Mouse (Mus musculus): Measurements from ENCODE around the gene Exosc8. TPM values are rescaled to one million over a fixed set of nuclear protein-coding genes. Genes with fewer than 3 reads are reported as not detected.
A peak's percentile ranks its signal among the peaks of the same experiment; 100 is the strongest.
"Not testable (repeated sequence)": the region's sequence is repeated elsewhere in the genome, so short reads cannot be mapped to it uniquely, and the experiment has no call there.

The Exosc8 gene
- total RNA-seq, 2 experiments from 2014 or later, result 14.1 to 68.0 TPM

DNA sequence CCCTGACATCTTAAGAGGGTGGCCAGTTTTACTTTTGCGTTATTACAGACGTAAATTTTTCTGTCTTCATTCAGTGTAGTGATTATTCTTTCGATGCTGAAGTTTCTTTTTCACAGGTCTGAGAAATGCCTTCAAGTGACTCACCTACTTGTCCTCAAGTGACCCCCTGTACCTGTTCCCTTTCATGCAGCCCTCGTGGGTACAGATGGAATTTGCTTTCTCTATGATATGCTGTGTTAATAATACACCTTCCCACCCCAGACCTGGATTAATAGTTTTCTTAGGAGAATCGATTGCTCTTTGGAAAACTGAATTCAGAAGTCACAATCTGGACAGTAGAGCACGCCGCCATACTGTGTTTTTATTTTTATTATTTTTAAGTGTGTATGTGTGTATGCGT lies 2.1 kb upstream of the Exosc8 start:
- ATAC-seq (replicated peaks; ENCODE audit: low FRiP score, poor library complexity, severe bottlenecking), result no peak

- ATAC-seq (replicated peaks; ENCODE audit: low FRiP score, poor library complexity, severe bottlenecking), result 0 out of 2 replicates have a peak, but pooled peaks have one; percentile 19
Observed at GRCm38 (mm10) chr3:54736101-54736927, 1.1 kb upstream of the Exosc8 start.

GRCm38 (mm10) chr3:54734411-54735246 lies 564 bp downstream of the Exosc8 start:
- peak; percentile 83 for ATAC-seq (replicated peaks; ENCODE audit: low FRiP score, poor library complexity, severe bottlenecking)

GRCm38 (mm10) chr3:54732371-54732770 lies 2.8 kb downstream of the Exosc8 start:
- no peak for ATAC-seq (replicated peaks; ENCODE audit: low FRiP score, poor library complexity, severe bottlenecking)

DNA sequence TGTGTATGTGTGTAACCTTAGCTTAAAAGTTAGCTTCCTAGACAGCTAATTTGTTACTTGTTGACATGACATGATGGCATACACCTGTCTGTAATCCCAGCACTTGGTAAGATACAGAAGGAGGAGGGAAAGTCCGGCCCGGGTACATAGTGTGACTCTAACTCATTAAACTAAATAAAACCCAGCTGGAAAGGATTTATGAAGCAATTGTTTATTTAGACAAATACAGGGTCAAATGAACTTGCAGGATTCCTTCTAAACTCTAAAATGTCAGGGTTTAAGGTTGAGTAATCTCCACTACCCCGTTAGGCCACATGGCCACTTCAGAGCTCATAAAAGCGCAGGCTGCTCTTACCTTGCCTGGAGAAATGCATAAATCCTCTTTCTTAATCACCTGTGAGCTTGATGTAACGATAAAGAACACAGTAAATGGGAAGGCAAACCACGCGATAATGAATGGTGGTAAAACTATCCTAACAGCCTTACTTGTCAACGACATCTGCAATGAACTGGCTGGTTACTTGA lies 3.5 kb downstream of the Exosc8 start:
- ATAC-seq (replicated peaks; ENCODE audit: low FRiP score, poor library complexity, severe bottlenecking), result no peak

GRCm38 (mm10) chr3:54728100-54728499 lies 7.1 kb downstream of the Exosc8 start:
- no peak for ATAC-seq (replicated peaks; ENCODE audit: low FRiP score, poor library complexity, severe bottlenecking)

GRCm38 (mm10) chr3:54727588-54727987 lies 7.6 kb downstream of the Exosc8 start:
- ATAC-seq (replicated peaks; ENCODE audit: low FRiP score, poor library complexity, severe bottlenecking), result no peak

- ATAC-seq (replicated peaks; ENCODE audit: low FRiP score, poor library complexity, severe bottlenecking), result no peak
Observed at GRCm38 (mm10) chr3:54725344-54725743, 9.8 kb downstream of the Exosc8 start.

- no peak for ATAC-seq (replicated peaks; ENCODE audit: low FRiP score, poor library complexity, severe bottlenecking)
Observed at GRCm38 (mm10) chr3:54723741-54724500, 11.3 kb downstream of the Exosc8 start.

GRCm38 (mm10) chr3:54718947-54719346 lies 16.2 kb downstream of the Exosc8 start:
- ATAC-seq (replicated peaks; ENCODE audit: low FRiP score, poor library complexity, severe bottlenecking), result no peak

DNA sequence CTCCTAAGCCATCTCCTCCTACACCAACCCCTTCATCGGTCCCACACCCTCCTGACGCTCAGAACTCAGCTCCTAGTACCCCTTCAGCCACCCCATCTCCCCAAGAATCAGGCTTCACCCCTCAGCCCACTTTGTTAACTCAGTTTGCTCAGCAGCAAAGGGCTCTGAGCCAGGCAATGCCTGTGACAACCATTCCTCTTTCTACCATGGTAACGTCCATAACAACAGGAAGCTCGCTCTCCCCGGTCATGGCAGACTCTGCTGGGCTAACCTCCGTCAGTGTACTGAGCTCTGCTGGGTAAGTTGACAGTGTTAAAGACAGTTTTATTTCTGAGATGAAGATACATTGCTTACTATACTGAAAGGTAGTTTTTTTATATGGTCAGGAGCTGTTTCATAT lies 17.8 kb downstream of the Exosc8 start:
- ATAC-seq (replicated peaks; ENCODE audit: low FRiP score, poor library complexity, severe bottlenecking), result no peak

DNA sequence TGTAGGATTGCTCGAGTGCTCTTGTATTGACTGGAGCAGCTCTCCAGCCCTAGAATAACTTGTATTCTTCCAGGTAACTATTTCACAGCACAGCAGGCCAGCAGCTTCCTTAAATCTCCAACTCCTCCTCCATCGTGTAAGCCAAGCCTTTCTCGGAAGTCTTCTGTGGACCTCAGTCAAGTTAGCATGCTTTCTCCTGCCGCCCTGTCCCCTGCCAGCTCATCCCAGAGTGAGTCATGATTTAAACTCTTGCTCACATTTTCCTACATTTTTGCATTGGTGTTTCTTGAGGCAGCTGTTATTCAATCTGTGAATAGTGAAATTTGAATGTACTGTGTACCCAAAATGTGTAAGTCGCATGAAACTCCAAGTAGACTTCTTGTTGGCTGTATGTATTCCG lies 19.7 kb downstream of the Exosc8 start:
- ATAC-seq (replicated peaks; ENCODE audit: low FRiP score, poor library complexity, severe bottlenecking), result no peak

- no peak for ATAC-seq (replicated peaks; ENCODE audit: low FRiP score, poor library complexity, severe bottlenecking)
Observed at GRCm38 (mm10) chr3:54714253-54714652, 20.9 kb downstream of the Exosc8 start, which contains the start of gene Gm21958. TSS of gene Gm21958 (minus strand) at chr3:54714353.

DNA sequence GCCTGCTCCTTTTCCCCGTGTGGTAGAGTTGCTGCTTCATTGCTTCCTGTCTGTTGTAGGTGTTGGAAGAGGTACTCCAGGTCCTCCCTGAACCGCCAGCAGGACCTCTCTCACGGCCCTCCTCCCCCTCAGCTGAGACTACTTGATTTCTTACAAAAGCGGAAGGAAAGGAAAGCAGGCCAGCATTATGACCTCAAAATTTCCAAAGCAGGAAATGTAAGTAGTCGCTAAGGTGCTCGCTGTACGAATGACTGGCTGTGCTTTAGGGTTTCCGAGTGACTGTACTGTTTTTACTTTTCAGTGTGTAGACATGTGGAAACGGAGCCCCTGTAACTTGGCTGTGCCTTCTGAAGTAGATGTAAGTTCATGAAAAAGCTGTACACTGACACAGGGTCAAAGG lies 26.2 kb downstream of the Exosc8 start:
- no peak for ATAC-seq (replicated peaks; ENCODE audit: low FRiP score, poor library complexity, severe bottlenecking)

DNA sequence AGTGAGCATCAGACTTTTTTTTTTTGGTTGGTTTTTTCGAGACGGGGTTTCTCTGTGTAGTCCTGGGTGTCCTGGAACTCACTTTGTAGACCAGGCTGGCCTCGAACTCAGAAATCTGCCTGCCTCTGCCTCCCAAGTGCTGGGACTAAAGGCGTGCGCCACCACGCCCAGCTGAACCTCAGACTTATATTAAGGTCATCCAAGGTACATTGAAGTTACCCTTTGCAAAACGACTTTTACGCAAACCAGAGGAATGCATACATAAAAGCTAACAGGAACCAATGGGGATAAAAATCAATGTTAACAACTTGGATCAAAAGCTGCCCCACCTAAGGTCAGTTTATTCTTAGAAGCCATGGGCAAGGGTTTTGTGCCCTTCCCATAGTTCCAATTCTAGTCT lies 31.1 kb downstream of the Exosc8 start:
- not testable (repeated sequence) for ATAC-seq (replicated peaks; ENCODE audit: low FRiP score, poor library complexity, severe bottlenecking)

DNA sequence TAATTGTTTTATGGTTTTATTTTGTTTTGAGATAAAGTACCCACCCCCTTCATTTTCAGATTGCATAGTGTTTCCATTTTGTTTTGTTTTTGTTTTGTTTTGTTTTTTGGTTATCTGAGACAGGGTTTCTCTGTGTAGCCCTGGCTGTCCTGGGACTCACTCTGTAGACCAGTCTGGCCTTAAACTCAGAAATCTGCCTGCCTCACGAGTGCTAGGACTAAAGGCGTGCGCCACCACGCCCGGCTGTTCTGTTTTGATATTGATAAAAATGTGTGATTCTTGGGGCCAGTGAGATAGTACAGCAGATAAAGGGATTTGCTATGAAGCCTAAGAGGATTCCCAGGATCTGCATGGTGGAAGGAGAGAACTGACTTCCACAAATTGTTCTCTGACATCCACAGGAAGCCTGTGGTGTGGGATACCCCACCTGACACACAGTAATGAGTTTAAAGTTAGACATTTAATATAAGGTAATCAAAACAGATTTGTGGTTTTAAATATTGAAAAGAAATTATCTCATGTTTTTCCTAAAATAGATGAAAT lies 35.4 kb downstream of the Exosc8 start:
- ATAC-seq (replicated peaks; ENCODE audit: low FRiP score, poor library complexity, severe bottlenecking), result no peak

DNA sequence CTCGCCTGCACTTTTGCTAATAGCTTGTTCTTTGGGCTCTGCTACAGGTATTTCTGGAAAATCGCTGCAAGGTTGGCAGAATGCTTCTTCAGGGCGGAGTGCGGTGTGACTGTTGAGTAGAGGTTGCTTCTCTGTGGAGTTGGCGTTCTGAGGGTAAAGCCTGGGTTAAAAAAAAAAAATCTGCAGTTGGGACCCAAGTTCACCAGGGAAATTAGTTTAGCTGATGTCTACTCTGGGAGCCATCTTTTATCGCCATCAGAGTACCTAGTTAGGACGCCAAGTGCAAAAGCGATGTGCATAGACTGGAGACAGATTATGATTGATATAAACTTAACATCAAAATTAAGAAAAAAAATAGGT lies 42.2 kb downstream of the Exosc8 start:
- ATAC-seq (replicated peaks; ENCODE audit: low FRiP score, poor library complexity, severe bottlenecking), result peak; percentile 16; the same call in 1 of the 2 replicates

GRCm38 (mm10) chr3:54692202-54693055 lies 42.8 kb downstream of the Exosc8 start, which contains the start of gene Supt20:
TSS of gene Supt20 (plus strand) at chr3:54692807.
- ATAC-seq (replicated peaks; ENCODE audit: low FRiP score, poor library complexity, severe bottlenecking), result peak; percentile 98

DNA sequence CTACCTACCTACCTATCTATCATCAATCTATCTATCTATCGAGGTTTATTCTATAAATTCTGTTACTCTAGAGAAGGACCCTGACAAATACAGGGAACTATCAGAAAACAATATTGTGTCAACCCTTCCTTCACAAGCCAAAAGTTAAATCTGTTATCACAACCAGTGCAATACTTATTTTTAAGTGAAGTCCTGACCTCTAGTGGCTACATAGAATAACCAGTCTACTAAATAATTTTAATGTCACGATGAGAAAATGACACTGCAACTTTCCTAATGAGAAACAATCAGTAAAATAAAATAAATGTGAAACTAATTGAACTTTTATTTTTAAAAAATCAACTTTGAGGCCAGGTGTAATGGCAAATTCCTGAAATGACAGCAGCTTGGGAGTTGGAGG lies 46.1 kb downstream of the Exosc8 start:
- ATAC-seq (replicated peaks; ENCODE audit: low FRiP score, poor library complexity, severe bottlenecking), result no peak

All from erythroblast, adult 5-6 weeks (primary cell).